Mouse (Mus musculus) mature B cell (primary cell): ENCODE results near the gene Aldh4a1.

Experiments
- in situ Hi-C: fragments of 300-500 bp; cut with MboI; formaldehyde crosslinking; loops from 2 replicates; pipeline ENCODE4 v1.14.3; 2019

Gene Aldh4a1

DNA sequence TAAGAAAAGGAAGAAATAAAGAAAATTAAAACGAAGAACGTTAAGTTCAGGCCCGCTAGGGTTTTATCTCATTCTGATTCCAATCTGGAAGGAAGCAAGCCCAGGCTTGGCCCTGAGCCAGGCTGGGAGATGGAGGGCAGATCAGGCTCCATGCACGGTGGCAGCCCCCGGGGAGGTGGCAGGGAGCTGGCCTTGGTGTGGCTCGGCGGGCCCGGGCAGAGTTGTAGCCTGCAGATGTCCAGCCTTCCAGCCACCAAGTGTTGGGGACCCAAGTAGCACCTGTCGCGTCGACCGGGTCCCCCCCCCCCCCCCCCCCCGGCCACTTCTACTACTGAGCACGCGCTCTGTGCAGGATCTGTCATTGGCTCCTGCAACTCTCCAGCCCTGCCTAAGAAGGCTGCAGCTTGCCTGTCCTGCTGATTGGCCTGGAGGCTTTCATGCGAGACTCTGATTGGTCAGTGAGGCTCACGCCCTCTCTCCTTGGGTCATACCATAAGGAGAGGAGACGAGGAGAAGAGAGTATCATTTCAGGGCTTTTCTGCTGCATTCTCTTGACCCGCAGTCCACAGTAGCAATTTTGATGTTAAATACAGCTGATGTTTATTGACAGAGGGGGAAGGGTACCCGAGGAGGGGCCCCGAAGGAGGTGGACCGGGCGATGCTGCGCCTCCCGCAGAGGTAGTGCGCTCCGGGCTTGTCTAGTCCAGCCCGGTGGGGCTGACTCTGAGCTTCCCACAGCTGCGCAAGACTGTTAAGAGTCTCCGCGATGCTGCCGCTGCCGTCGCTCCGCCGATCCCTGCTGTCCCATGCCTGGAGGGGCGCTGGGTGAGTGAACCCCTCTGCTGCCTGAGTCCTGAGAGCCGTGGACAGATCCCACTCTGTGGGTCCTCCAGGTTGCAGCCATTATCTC, at the start of gene Aldh4a1:
Aldh4a1 (plus strand) TSS at position 494 of the 910 bp plus-strand sequence.
- in situ Hi-C loops = no loop called here

DNA sequence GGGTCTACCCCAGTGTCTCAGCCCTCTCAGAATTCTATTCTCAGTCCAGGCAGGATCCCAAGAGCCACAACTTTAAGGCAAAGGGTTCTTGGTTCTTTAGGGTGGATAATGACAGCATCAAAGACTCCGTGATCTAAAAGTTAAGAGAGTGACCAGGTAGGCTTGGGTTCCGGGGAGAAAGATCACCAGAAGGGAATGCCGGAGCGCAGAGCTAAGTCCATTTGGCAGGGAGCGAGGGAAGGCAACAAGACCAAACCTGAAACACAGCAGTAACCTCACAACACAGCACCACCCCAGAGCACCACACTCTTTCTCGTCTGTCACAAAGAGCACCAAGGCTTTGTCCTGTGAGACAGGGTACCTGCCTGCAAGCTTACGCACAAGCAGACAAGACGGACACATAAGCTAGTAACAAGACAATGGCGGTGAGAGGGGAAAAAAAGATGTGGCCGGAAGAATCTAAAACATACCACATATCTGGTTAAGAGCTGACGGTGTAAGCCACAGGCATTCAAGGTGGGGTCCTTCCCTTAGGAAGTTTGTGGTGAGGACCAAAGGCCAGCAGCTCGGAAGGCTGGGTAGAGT, 49.6 kb upstream of the Aldh4a1 start:
- in situ Hi-C loops = no loop called here

- in situ Hi-C loops = no loop called here
These were observed 48.4 kb upstream of the Aldh4a1 start for GRCm38 (mm10) chr4:139574156-139574798.

DNA sequence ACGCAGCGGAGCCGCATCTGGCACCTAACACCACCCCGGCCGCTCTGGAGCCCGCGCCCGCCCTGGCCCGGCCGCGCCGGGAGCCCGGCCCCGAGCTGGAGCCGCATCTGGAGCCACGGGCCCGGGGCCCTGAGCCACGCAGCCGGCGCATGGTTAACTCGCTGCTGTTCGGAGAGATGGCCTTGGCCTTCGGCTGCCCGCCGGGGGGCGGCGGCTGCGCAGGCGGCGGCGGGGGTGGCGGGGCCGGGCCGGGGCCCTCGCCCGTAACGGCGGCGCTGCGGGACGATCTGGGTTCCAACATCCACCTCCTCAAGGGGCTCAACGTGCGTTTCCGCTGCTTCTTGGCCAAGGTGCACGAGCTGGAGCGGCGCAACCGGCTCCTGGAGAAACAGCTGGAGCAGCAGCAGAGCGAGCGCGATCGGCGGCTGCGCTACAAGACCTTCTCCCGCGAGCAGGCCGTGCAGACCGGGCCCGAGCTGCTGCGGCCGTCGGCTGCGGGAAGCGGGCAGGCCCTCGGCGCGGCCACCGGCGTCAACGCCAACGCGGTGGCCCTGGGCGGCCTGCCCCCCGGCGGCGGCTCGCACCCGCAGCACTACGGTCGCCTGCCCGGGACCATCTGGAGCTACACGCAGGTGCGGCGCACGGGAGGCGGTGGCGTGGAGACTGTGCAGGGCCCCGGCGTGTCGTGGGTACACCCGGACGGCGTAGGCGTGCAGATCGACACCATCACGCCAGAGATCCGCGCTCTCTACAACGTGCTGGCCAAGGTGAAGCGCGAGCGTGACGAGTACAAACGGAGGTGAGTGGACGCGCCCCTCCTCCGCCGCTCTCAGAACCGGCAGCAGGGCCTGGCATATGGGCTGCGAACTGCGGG, 47.6 kb upstream of the Aldh4a1 start:
- in situ Hi-C loops = no loop called here

GRCm38 (mm10) chr4:139575673-139576003, 47.0 kb upstream of the Aldh4a1 start:
- in situ Hi-C loops = no loop called here

- in situ Hi-C loops = no loop called here
These were observed 46.3 kb upstream of the Aldh4a1 start for GRCm38 (mm10) chr4:139576251-139576880.

DNA sequence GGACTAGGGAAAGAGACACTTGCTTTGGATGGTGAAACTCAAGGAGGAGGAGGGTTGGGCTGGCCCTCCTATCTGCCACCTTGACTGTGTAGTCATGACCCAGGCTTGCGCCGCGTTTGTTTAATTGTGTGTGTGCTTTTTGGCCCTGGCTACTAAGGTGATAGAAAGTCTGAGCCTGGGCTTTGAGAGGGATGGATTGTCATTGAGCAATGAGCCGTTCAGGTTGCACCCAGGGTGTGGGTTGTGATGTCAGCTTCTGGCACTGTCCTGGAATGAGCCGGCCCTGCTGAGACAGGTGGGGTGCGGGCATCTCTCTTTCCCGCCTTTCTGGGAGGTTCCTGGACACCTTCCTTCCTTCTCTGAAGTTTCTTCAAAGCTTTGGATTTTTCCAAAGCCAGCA, 45.7 kb upstream of the Aldh4a1 start:
- in situ Hi-C loops = no loop called here

DNA sequence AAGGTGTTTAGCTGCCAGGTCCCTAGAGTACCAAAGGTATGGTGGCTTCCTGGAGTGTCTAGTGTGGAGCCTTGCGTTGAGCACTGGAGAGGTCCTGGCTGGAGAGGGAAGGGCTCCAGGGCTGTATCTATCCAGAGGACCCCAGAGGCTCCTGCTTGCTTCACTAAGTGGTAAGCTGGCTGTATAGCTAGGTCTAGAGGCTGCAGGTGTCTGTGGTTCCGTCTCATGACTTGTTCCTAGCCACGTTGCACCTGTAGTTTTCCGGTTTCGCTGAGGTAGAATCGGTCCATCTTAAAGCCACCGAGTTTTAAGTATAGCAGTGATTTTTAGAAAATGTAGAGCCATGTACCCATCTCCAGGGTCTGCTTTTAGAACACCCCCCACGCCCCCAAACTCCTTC, 44.3 kb upstream of the Aldh4a1 start:
- in situ Hi-C loops = no loop called here

DNA sequence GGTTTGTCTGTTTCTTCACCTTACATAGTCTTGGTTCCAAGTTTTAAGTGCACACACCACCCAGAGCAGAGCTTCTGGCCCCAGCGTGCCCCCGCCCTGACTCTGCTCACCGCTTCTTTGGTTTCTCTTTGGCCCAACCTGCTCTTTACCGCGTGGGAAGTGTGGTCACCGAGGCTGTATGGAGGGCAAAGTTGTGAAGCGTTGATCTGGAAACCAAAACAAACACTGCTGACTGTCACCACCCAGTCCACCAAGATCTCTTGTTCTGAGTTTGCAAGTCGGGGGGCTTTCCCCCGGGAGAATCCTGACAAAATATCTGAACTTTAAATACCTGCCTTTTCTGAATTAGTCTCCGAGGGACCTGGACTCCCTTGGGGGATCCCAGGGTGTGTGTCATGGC, 43.7 kb upstream of the Aldh4a1 start:
- in situ Hi-C loops = no loop called here

DNA sequence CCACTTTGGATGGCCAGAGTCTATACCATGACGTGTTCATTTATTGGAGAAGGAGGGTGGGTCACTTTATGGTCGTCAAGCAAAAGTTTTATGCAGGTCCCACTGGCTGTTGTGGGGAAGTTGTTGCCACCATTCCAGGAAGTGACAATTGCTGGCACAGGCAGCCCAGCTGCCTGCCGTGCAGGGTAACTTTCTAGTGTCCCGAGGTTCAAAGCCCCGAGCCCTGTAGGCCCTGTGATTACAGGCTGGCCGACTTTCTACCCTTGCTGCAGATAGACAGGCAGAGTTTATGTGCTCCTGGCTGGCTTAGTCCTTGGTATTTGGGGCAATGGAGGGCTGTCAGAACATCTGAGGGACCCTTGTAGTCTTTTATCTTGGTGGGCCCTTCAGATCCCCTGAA, 43.2 kb upstream of the Aldh4a1 start:
- in situ Hi-C loops = no loop called here

DNA sequence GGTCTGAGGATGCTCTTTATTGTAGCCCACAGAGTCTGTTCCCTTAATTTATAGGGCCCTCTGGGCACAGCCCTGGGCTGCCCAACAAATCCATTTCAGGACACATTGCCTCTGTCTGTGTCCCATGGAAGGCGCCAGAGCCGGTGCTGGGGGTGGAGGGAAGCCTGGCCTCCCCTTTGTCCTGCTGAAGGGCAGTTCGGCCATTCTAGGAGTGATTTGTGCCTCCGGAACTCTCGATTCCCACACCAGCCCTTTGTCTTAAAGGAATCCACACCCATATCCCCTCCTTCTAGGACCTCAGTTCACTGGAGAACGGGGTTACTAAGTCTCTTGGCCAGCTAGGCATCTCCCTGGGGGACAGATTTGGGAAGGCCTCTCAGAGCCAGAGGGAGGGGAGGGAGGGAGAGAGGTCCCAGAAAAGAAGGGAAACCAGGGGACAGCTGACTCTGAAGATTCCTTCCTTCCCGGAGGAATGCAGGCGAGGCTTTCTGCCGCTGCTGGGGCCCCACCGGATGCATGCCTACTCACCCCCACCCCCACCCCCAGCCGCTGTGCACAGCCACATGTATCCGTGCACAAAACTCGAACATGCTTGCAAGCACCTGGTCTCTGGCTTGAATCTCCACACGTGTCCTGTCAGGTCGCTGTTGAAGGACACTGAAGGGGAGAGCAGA, 41.9 kb upstream of the Aldh4a1 start:
- in situ Hi-C loops = no loop called here

- in situ Hi-C loops = no loop called here
These were observed 41.1 kb upstream of the Aldh4a1 start for GRCm38 (mm10) chr4:139581427-139582051.

GRCm38 (mm10) chr4:139582346-139582745, 40.3 kb upstream of the Aldh4a1 start:
- in situ Hi-C loops = no loop called here

DNA sequence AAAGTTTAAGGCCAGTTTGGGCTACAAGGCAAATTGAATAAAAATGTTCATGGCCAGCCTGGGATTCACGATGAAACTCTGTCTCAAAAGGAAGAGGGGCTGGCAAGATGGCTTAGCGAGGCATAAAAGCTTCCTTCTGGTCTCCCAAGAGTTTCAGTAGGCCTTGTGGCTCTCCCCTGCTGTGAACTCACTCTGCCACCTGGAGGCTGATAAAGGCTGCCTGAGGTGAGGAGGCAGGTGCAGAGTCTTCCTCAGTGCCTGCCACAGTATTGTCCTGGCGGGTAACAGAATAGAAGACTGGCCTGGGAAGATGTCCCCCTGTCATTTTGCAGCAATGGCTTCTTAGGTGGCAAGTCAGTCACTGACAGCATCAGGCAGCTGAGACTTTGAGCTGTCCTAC, 39.8 kb upstream of the Aldh4a1 start:
- in situ Hi-C loops = no loop called here

DNA sequence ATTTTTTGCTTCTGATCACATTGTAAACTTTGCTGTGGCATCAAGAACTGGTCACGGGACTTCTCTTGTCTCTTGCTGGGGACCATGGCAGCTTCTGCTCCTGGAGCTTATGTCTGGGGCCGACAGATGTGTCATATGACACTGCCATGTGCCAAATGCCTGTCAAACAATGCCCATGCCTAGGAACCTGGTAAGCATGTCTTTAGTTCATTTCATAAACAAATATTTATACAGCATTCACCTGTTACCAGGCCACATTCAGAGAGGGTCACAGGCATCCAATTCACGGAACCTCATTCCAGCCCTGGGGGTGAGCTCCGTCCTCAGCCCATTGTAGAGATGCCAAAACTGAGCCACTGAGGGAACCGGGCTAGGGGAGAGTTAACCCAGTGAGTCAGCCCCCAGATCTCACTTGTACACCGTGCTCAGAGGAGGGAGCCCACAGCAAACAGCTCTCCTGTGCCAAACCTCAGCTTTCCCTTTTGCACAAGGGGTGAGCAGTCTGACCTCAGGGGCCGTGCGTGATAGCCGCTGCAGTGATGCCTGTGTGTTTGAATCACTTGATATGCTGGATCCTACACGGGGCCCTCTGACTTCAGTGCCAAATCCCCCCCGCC, 38.9 kb upstream of the Aldh4a1 start:
- in situ Hi-C loops = no loop called here

GRCm38 (mm10) chr4:139584704-139585103, 38.0 kb upstream of the Aldh4a1 start:
- in situ Hi-C loops = no loop called here

GRCm38 (mm10) chr4:139585713-139586112, 37.0 kb upstream of the Aldh4a1 start:
- in situ Hi-C loops = no loop called here

- in situ Hi-C loops = no loop called here
These were observed 35.3 kb upstream of the Aldh4a1 start for GRCm38 (mm10) chr4:139587370-139587769.

GRCm38 (mm10) chr4:139587773-139588172, 34.9 kb upstream of the Aldh4a1 start:
- in situ Hi-C loops = no loop called here
